Comparison of ENCODE assay signal across 9 mouse cellular contexts in the genomic region with DNA sequence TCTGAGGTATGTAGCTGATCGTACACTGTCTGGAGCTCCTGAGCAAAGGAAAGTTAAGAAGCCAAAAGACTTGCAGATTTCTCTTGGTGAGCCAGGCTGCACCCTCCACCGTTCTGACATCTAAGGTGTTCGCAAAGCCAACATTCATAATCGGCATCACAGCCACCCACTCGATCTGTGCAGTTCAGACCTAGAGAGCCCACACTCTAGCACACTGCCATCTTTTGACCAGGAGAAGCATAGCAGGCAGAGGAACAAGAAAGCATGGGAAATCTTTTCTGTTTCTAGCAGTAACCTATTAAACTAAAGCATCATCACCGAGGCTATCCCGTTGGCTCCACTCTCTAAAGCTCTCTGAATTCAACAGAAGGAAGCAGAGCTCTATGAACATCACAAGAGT. TPM values are rescaled to one million over a fixed set of nuclear protein-coding genes. Genes with fewer than 3 reads are reported as not detected.
DNase-seq lines count a peak whose midpoint lies in the region; ATAC-seq and TF ChIP-seq lines count a peak whose summit lies in the region.
"Had no signal": no experiment of that assay in that cellular context is flagged by ENCODE, and none has a peak within 500 bp of the region (broad histone marks: within the 10 kb centered on the region; RNA-seq: fewer than 3 reads in every experiment).

No protein-coding gene starts in this region.

- DNase-seq in MEL (ENCODE audit: low read depth, low spot score) = peak; percentile 6
- peak; percentile 14 for DNase-seq in kidney, postnatal 14 days
- peak; percentile 30 for DNase-seq in lung, postnatal 10 days
- peak; percentile 8 for DNase-seq in right cerebral cortex, postnatal 4 days
- no peak for DNase-seq in thymus, adult 2 months
- DNase-seq: liver, embryonic 13.5 days had no signal

- TF ChIP-seq POLR2A in MEL (IDR thresholded peaks at IDR 0.05; ENCODE audit: control insufficient read depth in 1 of 2, insufficient read depth in 1 of 2, low read depth in 1 of 2, low read length in 2 of 2, poor library complexity in 1 of 2) = no peak
- no peak for TF ChIP-seq POLR2A in embryonic fibroblast, embryonic 13.5 days (IDR thresholded peaks at IDR 0.05; ENCODE audit: low read depth, low read length)
- no peak for TF ChIP-seq POLR2A in thymus, adult 2 months (IDR thresholded peaks at IDR 0.05; ENCODE audit: control insufficient read depth, extremely low read depth, insufficient read depth, low read length, poor library complexity)

- 28% methylated on average over 7 of the region's 7 CpGs for WGBS in heart, embryonic 13.5 days
- WGBS in heart, embryonic 12.5 days = 34% methylated on average over 7 of the region's 7 CpGs
- 35% methylated on average over 7 of the region's 7 CpGs for WGBS in thymus, adult 2 months

- H3K36me3 ChIP-seq in heart, embryonic 13.5 days = no peaks in the 10 kb centered on the region
- H3K36me3 ChIP-seq in heart, embryonic 12.5 days = no peaks in the 10 kb centered on the region
- H3K36me3 ChIP-seq in MEL (ENCODE audit: control insufficient read depth in 1 of 2, insufficient read depth in 2 of 2, low read length in 2 of 2) = no peaks in the 10 kb centered on the region
- no peaks in the 10 kb centered on the region for H3K36me3 ChIP-seq in thymus, adult 2 months (ENCODE audit: control insufficient read depth, insufficient read depth, low read length)
- H3K36me3 ChIP-seq: liver, embryonic 13.5 days had no signal

- H3K9me3 ChIP-seq in heart, embryonic 13.5 days = no peaks in the 10 kb centered on the region
- no peaks in the 10 kb centered on the region for H3K9me3 ChIP-seq in heart, embryonic 12.5 days (replicated peaks)
- no peaks in the 10 kb centered on the region for H3K9me3 ChIP-seq in MEL (replicated peaks; ENCODE audit: insufficient read depth, low read length)
- H3K9me3 ChIP-seq: liver, embryonic 13.5 days had no signal

- TF ChIP-seq RAD21 in MEL (IDR thresholded peaks at IDR 0.05; ENCODE audit: low read depth, low read length) = 0 out of 2 replicates have a peak, but pooled peaks have one; percentile 6

- peak; percentile 28 to 45 (median 29); a peak in 5 of 6 replicates for TF ChIP-seq CTCF in MEL (IDR thresholded peaks at IDR 0.05 in 2 of 3, conservative IDR thresholded peaks at IDR 0.05 in 1 of 3; ENCODE audit: control insufficient read depth in 1 of 3, insufficient read depth in 1 of 3, low read depth in 2 of 3, low read length in 3 of 3, poor library complexity in 1 of 3, severe bottlenecking in 1 of 3)
- TF ChIP-seq CTCF in embryonic fibroblast, embryonic 13.5 days (IDR thresholded peaks at IDR 0.05; ENCODE audit: borderline replicate concordance, insufficient read depth, low read length) = peak; percentile 46; the same call in 1 of the 2 replicates
- TF ChIP-seq CTCF in thymus, adult 2 months (IDR thresholded peaks at IDR 0.05; ENCODE audit: borderline replicate concordance, control insufficient read depth, extremely low read depth, insufficient read depth, low read length, poor library complexity) = no peak

- H3K4me1 ChIP-seq in heart, embryonic 13.5 days = peaks cover 19% of the 10 kb centered on the region
- H3K4me1 ChIP-seq in heart, embryonic 12.5 days (replicated peaks) = peaks cover 8% of the 10 kb centered on the region
- H3K4me1 ChIP-seq in MEL (ENCODE audit: control insufficient read depth in 1 of 2, insufficient read depth in 2 of 2, low read length in 2 of 2) = peaks cover 0 to 2% of the 10 kb centered on the region in 2 experiments; a peak in 1 of 4 replicates
- peaks cover 5% of the 10 kb centered on the region for H3K4me1 ChIP-seq in embryonic fibroblast, embryonic 13.5 days (ENCODE audit: control insufficient read depth, insufficient read depth, low read length)
- no peaks in the 10 kb centered on the region for H3K4me1 ChIP-seq in thymus, adult 2 months (replicated peaks; ENCODE audit: control insufficient read depth, insufficient read depth, low read length)
- H3K4me1 ChIP-seq: liver, embryonic 13.5 days had no signal

- no peaks in the 10 kb centered on the region for H3K27me3 ChIP-seq in heart, embryonic 13.5 days (replicated peaks)
- no peaks in the 10 kb centered on the region for H3K27me3 ChIP-seq in heart, embryonic 12.5 days (replicated peaks)
- no peaks in the 10 kb centered on the region; a peak in 1 of 4 replicates for H3K27me3 ChIP-seq in MEL (ENCODE audit: control insufficient read depth in 1 of 2, insufficient read depth in 2 of 2, low read length in 2 of 2)
- H3K27me3 ChIP-seq in thymus, adult 2 months (ENCODE audit: control insufficient read depth, insufficient read depth, low read length) = no peaks in the 10 kb centered on the region
- H3K27me3 ChIP-seq: liver, embryonic 13.5 days had no signal

- peak overlapping the region; percentile 40; the same call in 1 of the 2 replicates for H3K4me2 ChIP-seq in heart, embryonic 13.5 days
- no peak overlapping the region for H3K4me2 ChIP-seq in heart, embryonic 12.5 days
- H3K4me2 ChIP-seq: liver, embryonic 13.5 days had no signal

- no peak overlapping the region for H3K27ac ChIP-seq in heart, embryonic 13.5 days (replicated peaks)
- no peak overlapping the region for H3K27ac ChIP-seq in heart, embryonic 12.5 days (ENCODE audit: poor library complexity, severe bottlenecking)
- no peak overlapping the region for H3K27ac ChIP-seq in MEL (ENCODE audit: control insufficient read depth, low read depth, low read length)
- no peak overlapping the region for H3K27ac ChIP-seq in embryonic fibroblast, embryonic 13.5 days (ENCODE audit: insufficient read depth, low read length)
- H3K27ac ChIP-seq in thymus, adult 2 months (ENCODE audit: control insufficient read depth, insufficient read depth, low read length) = no peak overlapping the region
- H3K27ac ChIP-seq: liver, embryonic 13.5 days had no signal

- H3K9ac ChIP-seq in heart, embryonic 13.5 days = no peak overlapping the region
- H3K9ac ChIP-seq in heart, embryonic 12.5 days = no peak overlapping the region
- H3K9ac ChIP-seq in MEL (ENCODE audit: control insufficient read depth, low read depth, low read length, poor library complexity, severe bottlenecking) = no peak overlapping the region
- H3K9ac ChIP-seq: liver, embryonic 13.5 days had no signal

- no peak overlapping the region for H3K4me3 ChIP-seq in heart, embryonic 13.5 days
- no peak overlapping the region for H3K4me3 ChIP-seq in heart, embryonic 12.5 days
- H3K4me3 ChIP-seq in MEL (ENCODE audit: control insufficient read depth in 1 of 2, insufficient read depth in 1 of 2, low read depth in 2 of 2, low read length in 2 of 2) = no peak overlapping the region
- H3K4me3 ChIP-seq in embryonic fibroblast, embryonic 13.5 days (ENCODE audit: insufficient read depth, low read length) = no peak overlapping the region
- no peak overlapping the region for H3K4me3 ChIP-seq in thymus, adult 2 months (ENCODE audit: control insufficient read depth, insufficient read depth, low read length)
- H3K4me3 ChIP-seq: liver, embryonic 13.5 days had no signal

- no peaks in the 10 kb centered on the region for H3K79me2 ChIP-seq in MEL (ENCODE audit: control insufficient read depth, insufficient read depth, low read length, poor library complexity)

- no peak for TF ChIP-seq EP300 in MEL (IDR thresholded peaks at IDR 0.05; ENCODE audit: low read depth in 1 of 2, low read length in 2 of 2)

- no peak for ATAC-seq in heart, embryonic 13.5 days (ENCODE audit: extremely low read depth, insufficient number of reproducible peaks, low FRiP score, low TSS enrichment)
- no peak for ATAC-seq in heart, embryonic 12.5 days (ENCODE audit: insufficient number of reproducible peaks, low FRiP score)

TF ChIP-seq in MEL, 35 proteins besides CTCF, POLR2A, EP300 and RAD21:
- TF ChIP-seq ZNF384 (IDR thresholded peaks at IDR 0.05; ENCODE audit: low read depth, low read length) (no peak), MEF2A (IDR thresholded peaks at IDR 0.05; ENCODE audit: extremely low read depth, insufficient replicate concordance, low read depth, low read length, poor library complexity, severe bottlenecking) (no peak), TBP (IDR thresholded peaks at IDR 0.05; ENCODE audit: low read depth, low read length) (no peak), SIN3A (IDR thresholded peaks at IDR 0.05; ENCODE audit: low read length) (no peak), MXI1 (IDR thresholded peaks at IDR 0.05; ENCODE audit: low read depth, low read length) (no peak), JUND (IDR thresholded peaks at IDR 0.05; ENCODE audit: low read depth, low read length) (no peak), TAL1 (IDR thresholded peaks at IDR 0.05; ENCODE audit: low read length) (no peak), ZKSCAN1 (IDR thresholded peaks at IDR 0.05; ENCODE audit: low read depth, low read length) (no peak)

RNA-seq across cellular contexts. Expression of a gene that starts 59.2 kb away (rescaled TPM):
- 0.20 and 0.28 TPM in 2 replicates for polyA plus RNA-seq in heart, embryonic 13.5 days (2015; fragmentation: Nextera tagmentation; extraction: Ambion mirVana)
- 0.37 and 0.51 TPM in 2 replicates for polyA plus RNA-seq in heart, embryonic 12.5 days (2016; fragmentation: Nextera tagmentation; extraction: Ambion mirVana)
- total RNA-seq in MEL (2012; rRNA removed) = not detected in 2 replicates
- not detected for polyA plus RNA-seq in MEL (2012; ENCODE audit: insufficient read depth in 1 of 2, insufficient read length in 2 of 2, low read depth in 1 of 2, low replicate concordance in 2 of 2, missing spikeins in 1 of 2)
- polyA plus RNA-seq in embryonic fibroblast, embryonic 13.5 days (2011; ENCODE audit: insufficient read length, low read depth, missing spikeins) = 1.1 and 2.5 TPM in 2 replicates
- 0.31 and 0.47 TPM in 2 replicates for polyA plus RNA-seq in thymus, adult 2 months (2012; rRNA removed)
- polyA plus RNA-seq: liver, embryonic 13.5 days had no signal
